Mouse (Mus musculus): ENCODE measurements around the gene Secisbp2.

DNA sequence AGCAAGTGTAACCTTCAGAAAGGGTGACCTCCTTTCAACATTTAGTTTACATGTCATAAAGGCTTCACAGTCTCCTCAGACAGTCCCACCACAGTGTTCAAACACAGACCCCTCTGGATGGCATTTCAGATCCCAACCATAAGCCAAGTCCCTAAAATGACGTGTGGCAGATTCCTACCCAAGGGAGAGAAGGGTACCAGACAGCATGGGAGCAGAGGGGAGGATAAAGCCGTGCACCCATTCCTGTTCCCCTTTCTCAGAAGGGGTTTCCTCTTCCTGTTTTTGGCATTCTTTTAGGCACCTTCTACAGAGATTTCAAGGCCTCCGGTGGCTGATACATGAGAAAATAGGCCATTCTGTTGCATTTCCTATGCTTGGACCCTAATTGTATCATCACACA, 6.6 kb downstream of the Secisbp2 start:
- TF ChIP-seq POLR2A (IDR thresholded peaks at IDR 0.05; ENCODE audit: control insufficient read depth, low read depth, low read length) (no peak), CTCF (IDR thresholded peaks at IDR 0.05; ENCODE audit: control insufficient read depth, insufficient read depth, insufficient replicate concordance, low read depth, low read length) (no peak)
